Mouse (Mus musculus): ENCODE measurements around the gene Thrap3. TPM values are rescaled to one million over a fixed set of nuclear protein-coding genes. Genes with fewer than 3 reads are reported as not detected.

Thrap3 gene
- polyA plus RNA-seq, 1 experiment from 2014 or later, result 129 TPM

DNA sequence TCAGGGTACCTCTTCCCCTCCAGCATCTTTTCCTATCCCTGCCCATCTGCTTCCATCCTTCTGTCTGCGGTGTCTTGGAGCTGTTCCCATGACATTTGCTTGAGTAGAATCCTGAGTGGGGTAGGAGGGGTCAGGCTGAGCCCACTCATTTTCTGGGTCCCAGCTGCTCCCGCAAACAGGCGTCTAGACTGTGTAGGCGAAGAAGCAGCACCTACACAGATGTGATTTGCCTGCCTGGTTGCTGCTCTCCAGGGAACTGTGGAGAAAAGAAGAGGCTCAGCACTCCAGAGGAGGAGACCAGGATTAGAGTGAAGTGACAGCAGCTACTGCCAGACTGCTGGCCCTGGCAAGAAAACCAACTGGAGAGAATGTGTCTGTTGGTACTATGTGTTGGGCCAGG, 83.9 kb downstream of the Thrap3 start:
- H3K4me1 ChIP-seq (replicated peaks), result peaks cover 18% of the 10 kb centered on the region
- H3K4me2 ChIP-seq, result no peak overlapping the region
- no peak for ATAC-seq (replicated peaks; ENCODE audit: insufficient number of reproducible peaks, insufficient read depth, low FRiP score, low read depth)
- WGBS, result 86% methylated on average over 4 of the region's 4 CpGs
- H3K36me3 ChIP-seq, result no peaks in the 10 kb centered on the region; the same call in 1 of the 2 replicates
- no peaks in the 10 kb centered on the region for H3K27me3 ChIP-seq
- no peak overlapping the region for H3K27ac ChIP-seq
- no peak overlapping the region for H3K4me3 ChIP-seq
- no peak overlapping the region for H3K9ac ChIP-seq
- H3K9me3 ChIP-seq (replicated peaks), result no peaks in the 10 kb centered on the region

DNA sequence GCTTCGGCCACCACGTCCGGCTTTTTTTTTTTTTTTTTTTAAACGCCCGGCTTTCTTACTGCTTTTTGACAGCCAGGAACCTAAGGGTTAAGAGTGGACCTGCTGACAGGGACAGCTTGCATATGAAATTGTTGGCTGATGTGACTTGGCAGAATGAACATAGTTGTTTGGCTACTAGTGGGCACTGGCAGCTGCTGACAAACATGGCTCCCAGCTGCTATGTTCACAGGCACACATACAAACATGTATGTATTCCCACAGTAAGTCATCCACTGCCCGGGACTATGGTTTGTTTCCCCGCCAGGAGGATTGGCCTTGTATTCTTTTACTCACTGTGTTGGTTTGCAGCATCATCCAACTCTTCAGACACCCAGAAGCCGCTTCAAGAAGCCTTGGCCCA, 85.4 kb downstream of the Thrap3 start:
- Histone ChIP-seq H3K27me3 (no peaks in the 10 kb centered on the region), H3K4me1 (replicated peaks) (peaks cover 23% of the 10 kb centered on the region), H3K4me2 (no peak overlapping the region), H3K9me3 (replicated peaks) (no peaks in the 10 kb centered on the region), H3K9ac (no peak overlapping the region), H3K4me3 (no peak overlapping the region), H3K36me3 (no peaks in the 10 kb centered on the region; the same call in 1 of the 2 replicates), H3K27ac (no peak overlapping the region)
- no peak for ATAC-seq (replicated peaks; ENCODE audit: insufficient number of reproducible peaks, insufficient read depth, low FRiP score, low read depth)
- WGBS, result 80% methylated on average over 8 of the region's 8 CpGs

GRCm38 (mm10) chr4:126115871-126116521, 86.6 kb downstream of the Thrap3 start:
- 67% methylated on average over 6 of the region's 6 CpGs for WGBS
- H3K4me2 ChIP-seq, result no peak overlapping the region
- H3K27me3 ChIP-seq, result no peaks in the 10 kb centered on the region
- no peak for ATAC-seq (replicated peaks; ENCODE audit: insufficient number of reproducible peaks, insufficient read depth, low FRiP score, low read depth)
- H3K4me3 ChIP-seq, result no peak overlapping the region
- H3K27ac ChIP-seq, result no peak overlapping the region
- no peak overlapping the region for H3K9ac ChIP-seq
- peaks cover 34% of the 10 kb centered on the region for H3K4me1 ChIP-seq (replicated peaks)
- H3K9me3 ChIP-seq (replicated peaks), result no peaks in the 10 kb centered on the region
- H3K36me3 ChIP-seq, result no peaks in the 10 kb centered on the region; the same call in 1 of the 2 replicates

- peaks cover 40% of the 10 kb centered on the region for H3K4me1 ChIP-seq (replicated peaks)
- no peak overlapping the region for H3K27ac ChIP-seq
- no peaks in the 10 kb centered on the region for H3K36me3 ChIP-seq
- WGBS, result 84% methylated on average over 9 of the region's 9 CpGs
- ATAC-seq (replicated peaks; ENCODE audit: insufficient number of reproducible peaks, insufficient read depth, low FRiP score, low read depth), result no peak
- H3K9ac ChIP-seq, result no peak overlapping the region
- H3K9me3 ChIP-seq (replicated peaks), result no peaks in the 10 kb centered on the region
- H3K4me2 ChIP-seq, result no peak overlapping the region
- no peaks in the 10 kb centered on the region for H3K27me3 ChIP-seq
- no peak overlapping the region for H3K4me3 ChIP-seq
These were observed 87.1 kb downstream of the Thrap3 start for GRCm38 (mm10) chr4:126115411-126115810.

Other genes with a start within 250 kb of the Thrap3 start
- 0.38 and 1.4 TPM in 2 replicates for gene Csf3r, start 178.2 kb downstream of the Thrap3 start, polyA plus RNA-seq (2015; fragmentation: Nextera tagmentation; extraction: Ambion mirVana)
- 120 and 137 TPM in 2 replicates for gene Mrps15, start 155.8 kb downstream of the Thrap3 start, polyA plus RNA-seq (2015; fragmentation: Nextera tagmentation; extraction: Ambion mirVana)
- 6.1 and 7.6 TPM in 2 replicates for gene Oscp1, start 144.2 kb downstream of the Thrap3 start, polyA plus RNA-seq (2015; fragmentation: Nextera tagmentation; extraction: Ambion mirVana)
- 42.2 and 43.2 TPM in 2 replicates for gene Lsm10, start 106.1 kb downstream of the Thrap3 start, polyA plus RNA-seq (2015; fragmentation: Nextera tagmentation; extraction: Ambion mirVana)
- gene Stk40, start 98.8 kb downstream of the Thrap3 start, polyA plus RNA-seq (2015; fragmentation: Nextera tagmentation; extraction: Ambion mirVana), result 20.6 and 27.2 TPM in 2 replicates
- gene Eva1b, start 55.0 kb downstream of the Thrap3 start, polyA plus RNA-seq (2015; fragmentation: Nextera tagmentation; extraction: Ambion mirVana), result 28.0 and 37.7 TPM in 2 replicates
- 3.3 and 4.1 TPM in 2 replicates for gene Sh3d21, start 39.3 kb downstream of the Thrap3 start, polyA plus RNA-seq (2015; fragmentation: Nextera tagmentation; extraction: Ambion mirVana)
- 39.4 and 50.7 TPM in 2 replicates for gene Map7d1, start 53.6 kb upstream of the Thrap3 start, polyA plus RNA-seq (2015; fragmentation: Nextera tagmentation; extraction: Ambion mirVana)
- gene Trappc3, start 59.6 kb upstream of the Thrap3 start, polyA plus RNA-seq (2015; fragmentation: Nextera tagmentation; extraction: Ambion mirVana), result 73.1 and 77.6 TPM in 2 replicates
- 5.2 and 10.9 TPM in 2 replicates for gene Col8a2, start 84.0 kb upstream of the Thrap3 start, polyA plus RNA-seq (2015; fragmentation: Nextera tagmentation; extraction: Ambion mirVana)
- gene Adprhl2, start 118.9 kb upstream of the Thrap3 start, polyA plus RNA-seq (2015; fragmentation: Nextera tagmentation; extraction: Ambion mirVana), result 30.4 and 44.9 TPM in 2 replicates
- 1.1 and 2.4 TPM in 2 replicates for gene Tekt2, start 122.9 kb upstream of the Thrap3 start, polyA plus RNA-seq (2015; fragmentation: Nextera tagmentation; extraction: Ambion mirVana)
- gene Ago3, start 226.8 kb upstream of the Thrap3 start, polyA plus RNA-seq (2015; fragmentation: Nextera tagmentation; extraction: Ambion mirVana), result 11.5 and 13.9 TPM in 2 replicates